Mouse (Mus musculus): ENCODE measurements around the gene Zbtb20.

The Zbtb20 gene

DNA sequence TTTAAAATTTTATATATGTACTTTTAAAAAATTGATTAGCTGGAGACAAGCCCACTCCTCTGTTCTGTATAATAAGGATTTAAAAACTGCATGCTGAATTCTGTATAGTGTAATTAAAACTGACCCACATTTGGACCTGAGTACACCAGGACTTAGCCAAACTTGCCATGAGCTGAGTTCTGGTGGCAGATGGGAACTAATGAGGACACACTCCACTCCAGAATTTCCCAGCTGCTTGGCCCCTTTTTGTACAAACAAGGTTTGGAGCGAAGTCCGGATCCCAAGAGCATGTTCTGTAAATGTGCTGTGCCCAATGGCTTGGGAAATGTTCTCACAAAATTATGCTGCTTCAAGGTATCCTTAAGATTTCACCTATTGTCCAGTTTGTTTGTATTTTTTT, 204.7 kb downstream of the Zbtb20 start:
- DNase-seq (ENCODE audit: low spot score in 2 of 2): no peak

DNA sequence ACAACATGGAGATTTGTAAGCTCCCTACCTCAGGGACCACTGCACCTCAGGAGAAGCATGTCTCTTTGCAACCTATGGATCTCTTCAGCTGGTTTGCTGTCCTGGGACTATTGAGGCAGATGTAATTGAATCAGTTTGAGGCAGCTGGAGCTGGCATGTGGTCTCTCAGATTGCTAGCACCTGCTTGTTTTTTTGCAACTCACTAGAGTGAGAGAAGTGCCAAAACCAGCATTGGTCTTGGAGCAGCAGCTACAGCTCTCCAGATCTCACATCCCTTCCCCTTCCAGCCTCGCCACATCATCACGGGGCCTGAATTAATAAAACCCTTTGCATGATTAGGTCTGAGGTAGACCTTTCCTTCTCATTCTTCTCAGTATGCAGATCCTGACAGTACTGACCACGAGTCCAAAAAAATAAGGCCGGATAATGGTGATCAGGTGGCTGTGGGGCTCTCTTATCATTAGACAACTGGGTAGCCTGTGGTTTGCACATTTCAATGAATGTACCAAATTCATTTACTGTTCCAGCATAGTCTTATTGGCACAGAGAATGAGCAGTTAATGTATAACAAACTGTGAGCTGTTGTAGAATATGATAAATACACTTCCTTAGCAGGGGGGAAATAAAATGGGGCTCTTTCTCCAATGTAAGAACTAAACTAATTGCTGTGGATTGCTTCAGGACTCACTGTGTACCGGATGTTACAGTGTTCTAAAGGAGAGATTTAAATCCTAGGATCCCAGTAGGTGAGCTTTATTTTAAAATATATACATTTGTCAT, 205.4 kb downstream of the Zbtb20 start:
- DNase-seq (ENCODE audit: low spot score in 2 of 2): no peak

DNA sequence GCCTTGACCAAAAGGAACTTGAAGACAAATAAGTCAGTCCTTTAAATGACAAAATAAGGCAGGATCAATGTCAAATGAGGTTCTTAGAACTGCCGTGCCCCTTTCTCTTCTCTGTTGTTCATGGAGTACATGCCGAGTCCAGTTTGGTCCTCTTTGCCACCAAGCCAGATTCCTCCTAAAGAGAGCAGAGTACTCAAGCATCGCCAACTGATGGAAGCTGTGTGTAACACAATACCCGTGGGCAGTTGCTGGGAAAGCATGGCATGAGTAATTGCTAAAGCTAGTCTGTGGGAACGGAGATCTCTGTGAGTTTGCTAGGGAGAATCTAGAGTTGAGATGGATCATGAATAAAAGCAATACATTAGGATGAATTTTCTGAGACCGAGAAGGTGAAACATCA, 206.3 kb downstream of the Zbtb20 start:
- DNase-seq (ENCODE audit: low spot score in 2 of 2): no peak

DNA sequence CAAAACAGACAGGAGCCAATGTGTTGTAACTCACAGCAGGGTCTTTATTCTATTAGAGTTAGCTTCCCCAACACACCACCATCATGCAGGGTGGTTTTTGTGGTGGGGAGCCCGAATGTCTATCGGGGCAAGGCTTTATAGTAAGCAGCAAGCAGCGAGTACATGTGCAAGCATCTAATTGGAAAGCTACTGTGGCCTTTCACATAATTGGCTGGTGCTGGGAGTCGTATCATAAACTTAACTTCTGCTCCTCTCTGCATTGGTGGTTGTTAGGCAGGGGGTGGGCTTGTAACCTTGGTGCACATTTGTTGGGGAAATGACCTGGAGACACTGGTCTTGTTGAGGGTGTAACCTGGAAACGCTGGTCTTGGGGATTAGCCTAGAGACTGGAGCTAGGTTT, 207.1 kb downstream of the Zbtb20 start:
- DNase-seq (ENCODE audit: low spot score in 2 of 2): no peak

DNA sequence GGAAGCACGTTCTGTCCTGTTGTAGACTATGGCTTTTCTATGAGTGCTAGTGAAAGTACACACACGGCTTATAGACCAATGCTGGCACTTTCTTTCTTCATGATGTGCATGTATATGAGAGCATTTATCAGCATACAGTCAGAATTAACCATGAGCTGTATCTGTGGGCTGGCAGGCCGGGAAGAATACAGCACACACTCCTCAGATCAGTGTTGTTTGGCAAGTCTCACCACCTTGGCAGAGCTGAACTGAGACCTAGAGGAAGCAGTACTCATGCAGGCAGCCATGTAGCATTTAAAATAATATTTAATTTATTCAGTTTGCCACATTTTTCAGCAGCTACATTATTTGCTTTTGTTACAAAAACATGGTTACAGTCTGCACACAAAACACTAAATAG, 214.5 kb downstream of the Zbtb20 start:
- DNase-seq (ENCODE audit: low spot score in 2 of 2): no peak

DNA sequence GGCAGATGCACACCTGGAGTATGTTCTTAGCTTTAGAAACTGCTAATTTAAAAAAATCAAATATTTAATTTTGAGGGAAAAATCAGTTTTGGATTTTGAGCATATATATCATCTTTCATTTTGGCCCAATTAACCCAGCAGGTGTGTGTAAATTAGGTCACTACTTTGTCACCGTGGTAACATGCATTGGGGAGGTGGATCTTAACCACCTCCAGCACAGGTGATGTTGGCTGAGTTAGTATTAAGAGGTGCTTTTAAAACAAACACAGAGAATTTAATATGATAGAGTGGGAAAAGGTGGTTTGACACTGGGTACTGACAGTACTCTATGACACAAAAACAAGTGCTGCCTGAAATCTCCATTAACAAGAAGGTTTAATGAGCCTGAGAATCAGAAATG, 218.5 kb downstream of the Zbtb20 start:
- DNase-seq (ENCODE audit: low spot score in 2 of 2): no peak

DNA sequence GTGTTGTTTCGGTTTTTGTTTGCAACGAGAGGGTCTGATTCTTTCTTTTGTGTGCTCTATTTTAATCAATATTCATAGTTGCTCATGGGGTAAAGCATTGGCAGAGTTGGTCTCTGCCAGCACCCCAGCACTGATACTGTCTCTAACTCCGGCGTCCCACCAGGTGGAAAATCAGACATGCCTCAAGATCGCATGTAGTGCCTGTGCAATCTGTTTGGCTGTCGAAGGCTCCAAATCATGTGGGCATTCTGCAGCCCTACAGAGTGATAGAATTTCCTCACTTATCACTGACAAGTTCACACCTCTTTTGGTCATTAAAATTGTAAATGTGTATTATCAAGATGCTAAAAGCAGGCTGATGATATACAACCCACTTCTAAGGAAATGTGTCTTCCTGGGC, 219.1 kb downstream of the Zbtb20 start:
- DNase-seq (ENCODE audit: low spot score in 2 of 2): no peak

DNA sequence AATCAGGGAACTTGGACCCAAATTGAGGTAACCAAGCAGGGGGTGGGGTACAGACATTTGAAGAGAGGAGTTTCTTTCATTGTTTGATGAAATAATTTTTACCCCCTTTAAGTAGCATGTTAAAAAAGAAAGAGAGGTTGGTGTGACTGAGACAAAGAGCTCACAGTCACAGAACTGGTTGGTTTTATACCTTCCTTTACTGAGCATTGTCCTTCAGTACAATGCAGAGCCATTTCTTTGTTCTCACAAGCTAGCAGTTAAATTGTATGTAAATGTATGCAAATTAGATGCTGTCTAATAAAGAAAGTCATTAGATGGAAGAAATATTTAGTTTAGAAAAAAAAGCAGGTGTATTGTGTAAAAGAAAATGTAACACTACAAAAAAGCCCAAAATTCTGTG, 220.4 kb downstream of the Zbtb20 start:
- no peak for DNase-seq (ENCODE audit: low spot score in 2 of 2)

DNA sequence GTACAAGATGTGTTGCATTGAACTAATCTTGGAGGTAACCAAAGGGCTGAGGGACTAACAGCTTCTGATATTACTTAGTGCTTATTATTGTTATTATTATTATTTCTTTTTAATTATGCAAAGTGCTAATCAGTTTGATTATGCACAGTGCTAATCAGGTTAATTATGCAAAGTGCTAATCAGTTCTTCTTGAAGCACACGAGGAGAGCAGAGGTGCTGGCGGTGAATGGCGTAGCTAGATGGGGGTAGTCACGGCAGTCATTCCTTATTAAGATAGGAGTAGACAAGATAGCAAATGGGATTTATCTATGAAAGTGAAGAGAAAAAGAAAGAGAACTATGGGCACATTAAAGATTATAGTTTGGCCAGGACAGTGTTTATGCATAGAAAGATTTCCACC, 222.5 kb downstream of the Zbtb20 start:
- DNase-seq (ENCODE audit: low spot score in 2 of 2): no peak

DNA sequence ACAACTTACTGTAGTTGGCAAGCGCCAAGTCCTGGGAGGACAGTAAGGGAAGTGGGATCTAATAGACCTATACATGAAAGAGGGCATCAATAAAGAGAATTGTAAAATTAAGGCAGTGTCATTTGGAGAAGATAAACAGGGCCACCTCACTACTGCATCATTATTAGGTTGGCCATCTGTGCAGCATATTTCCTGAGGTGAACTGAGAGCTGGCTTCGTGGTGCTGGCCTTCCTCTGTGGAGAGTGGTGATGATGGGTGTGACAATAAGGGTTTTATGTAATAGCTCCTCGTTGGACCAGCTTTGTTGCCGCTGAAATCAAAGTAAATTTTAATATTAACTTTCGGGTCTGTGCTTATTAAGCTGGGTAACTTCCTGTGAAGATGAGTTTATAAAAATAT, 223.0 kb downstream of the Zbtb20 start:
- DNase-seq (ENCODE audit: low spot score in 2 of 2): no peak

DNA sequence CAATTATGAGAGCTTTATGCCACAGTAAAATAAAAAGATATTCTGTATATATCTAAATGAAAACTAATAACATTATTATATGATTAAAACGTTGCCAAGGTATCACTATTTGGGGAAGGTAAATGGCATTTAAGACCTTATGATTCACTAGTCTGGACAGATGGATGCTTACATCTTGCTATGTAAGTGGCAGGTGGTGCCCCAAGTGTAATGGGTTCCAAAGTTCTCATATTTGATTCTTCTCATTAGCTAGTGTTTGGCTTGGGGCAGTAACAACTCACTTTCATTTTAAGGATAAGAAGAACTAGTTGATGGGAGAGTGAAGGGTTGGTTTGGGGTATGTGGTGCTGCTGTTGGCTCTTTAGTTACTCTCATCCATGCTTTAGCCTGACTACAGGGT, 235.6 kb downstream of the Zbtb20 start:
- no peak for DNase-seq (ENCODE audit: low spot score in 2 of 2)

DNA sequence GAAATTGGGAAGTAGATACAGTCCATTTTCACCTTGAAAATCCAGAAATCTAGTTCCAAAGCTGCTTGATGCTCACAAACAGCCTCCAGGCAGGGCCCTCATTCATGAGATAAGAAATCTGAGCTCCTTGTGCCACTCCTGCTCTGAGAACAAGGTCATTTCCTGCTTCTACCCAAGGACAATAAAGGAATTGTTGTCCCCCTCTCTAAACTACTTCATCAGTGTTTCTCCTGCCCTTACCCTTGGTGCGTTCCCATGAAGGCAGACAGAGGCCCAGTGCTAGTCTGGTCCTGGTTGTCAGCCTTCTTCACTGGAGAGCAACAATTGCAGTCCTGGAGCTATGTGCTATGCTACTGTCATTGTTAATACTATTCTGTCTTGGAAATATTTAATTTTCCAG, 238.3 kb downstream of the Zbtb20 start:
- DNase-seq (ENCODE audit: low spot score in 2 of 2): no peak

DNA sequence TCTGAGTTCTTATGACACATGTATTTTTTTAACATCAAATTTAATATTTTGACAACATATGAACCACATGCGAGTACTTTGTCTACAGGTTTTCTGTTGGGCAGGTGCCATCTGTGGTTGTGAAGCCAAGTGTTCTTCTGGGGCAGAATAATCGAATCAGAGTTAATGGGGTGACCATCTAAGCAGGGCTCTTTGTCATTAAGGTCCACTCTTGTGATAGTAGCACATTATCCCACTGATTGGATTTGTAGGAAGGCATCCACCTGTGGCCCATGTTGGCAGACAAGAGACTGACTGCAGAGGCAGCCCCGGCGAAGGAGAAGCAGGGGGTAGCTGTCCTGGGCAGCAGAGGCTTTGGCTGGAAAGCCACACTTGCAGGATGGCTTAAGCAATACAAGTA, 254.3 kb downstream of the Zbtb20 start:
- DNase-seq (ENCODE audit: low spot score in 2 of 2): no peak

DNA sequence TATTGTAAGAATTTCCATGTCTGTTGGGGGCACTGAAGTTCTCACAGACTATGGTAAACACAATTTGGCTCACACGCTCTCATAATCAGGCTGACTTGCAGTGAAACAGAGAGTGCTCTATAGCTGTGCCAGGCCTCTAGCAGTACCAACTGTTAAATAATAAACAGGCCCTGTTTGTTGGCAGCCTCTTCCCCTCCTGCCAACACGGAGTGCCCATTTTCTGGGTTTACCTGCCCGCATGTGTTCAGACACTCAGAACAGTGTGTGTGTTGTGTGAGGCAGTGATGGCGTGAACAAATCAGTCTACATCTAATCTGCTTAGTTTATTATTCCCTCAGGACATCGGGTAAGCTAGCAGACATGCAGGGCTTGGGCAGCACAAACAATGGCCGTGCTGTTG, 254.9 kb downstream of the Zbtb20 start:
- no peak for DNase-seq (ENCODE audit: low spot score in 2 of 2)

DNA sequence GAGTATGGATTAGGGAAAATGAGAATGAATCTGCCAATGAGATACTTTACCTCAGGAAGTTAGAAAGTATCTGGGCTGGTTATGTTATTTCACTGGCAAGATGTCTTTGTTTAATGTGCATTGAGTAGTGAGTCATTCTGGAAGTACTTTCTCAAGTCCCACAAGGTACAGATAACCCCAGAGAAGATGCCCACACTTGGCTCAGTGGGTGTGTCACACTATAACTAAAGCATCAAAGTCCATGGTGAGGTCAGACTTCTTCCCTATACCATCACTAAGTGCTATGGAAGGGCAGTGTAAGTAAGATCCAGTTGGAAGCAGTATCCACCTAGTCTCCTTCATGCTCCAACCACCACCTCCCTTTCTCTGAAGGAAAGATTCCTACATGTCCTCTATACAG, 255.4 kb downstream of the Zbtb20 start:
- no peak for DNase-seq (ENCODE audit: low spot score in 2 of 2)

DNA sequence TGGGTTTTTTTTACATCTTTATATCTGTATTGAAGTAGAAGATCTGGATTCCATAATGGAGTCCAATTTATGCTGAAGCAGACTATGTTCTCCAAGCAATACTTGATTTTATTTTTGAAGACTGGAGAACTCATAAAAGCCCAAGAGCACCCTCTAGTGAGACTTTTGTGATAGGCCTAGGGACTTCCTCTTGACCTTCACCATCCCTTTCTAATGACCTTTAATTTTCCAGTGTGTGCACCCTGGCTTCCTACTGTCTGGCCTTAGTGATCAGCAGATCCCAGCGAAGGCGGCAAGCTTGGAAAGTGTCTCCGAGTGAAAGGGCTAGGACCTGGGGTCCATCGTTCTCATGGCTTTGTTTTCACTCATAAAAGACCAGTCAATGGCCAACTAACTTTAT, 292.8 kb downstream of the Zbtb20 start:
- DNase-seq (ENCODE audit: low spot score in 2 of 2): no peak

DNA sequence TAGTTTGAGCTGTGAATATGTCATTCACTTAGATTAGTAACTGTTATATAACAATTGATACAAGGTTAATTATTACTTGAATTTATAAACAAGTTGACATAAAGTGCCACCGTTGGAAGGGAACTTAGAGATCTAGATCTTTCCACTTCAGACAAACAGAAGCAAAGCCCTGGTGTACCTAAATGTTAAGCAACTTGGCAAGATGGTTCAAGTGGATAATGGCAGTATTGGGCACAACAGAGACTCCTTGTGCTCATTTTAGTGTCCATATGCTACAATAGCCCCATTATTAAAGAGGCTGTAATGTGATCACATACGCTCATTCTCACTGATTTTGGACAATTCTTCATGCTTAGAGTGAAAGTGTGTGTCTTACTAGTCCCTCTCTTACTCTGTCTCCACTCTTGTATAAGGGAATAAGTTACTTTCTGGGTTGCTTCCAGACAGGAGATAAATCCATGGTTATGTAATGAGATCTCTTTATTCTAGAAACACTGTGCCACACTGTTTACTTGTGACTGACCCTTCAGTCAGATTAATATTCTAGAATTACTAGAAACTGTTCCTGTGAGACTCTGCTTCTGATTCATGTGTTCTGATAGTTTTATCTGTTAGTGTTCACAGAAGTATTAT, 293.7 kb downstream of the Zbtb20 start:
- DNase-seq (ENCODE audit: low spot score in 2 of 2): no peak

DNA sequence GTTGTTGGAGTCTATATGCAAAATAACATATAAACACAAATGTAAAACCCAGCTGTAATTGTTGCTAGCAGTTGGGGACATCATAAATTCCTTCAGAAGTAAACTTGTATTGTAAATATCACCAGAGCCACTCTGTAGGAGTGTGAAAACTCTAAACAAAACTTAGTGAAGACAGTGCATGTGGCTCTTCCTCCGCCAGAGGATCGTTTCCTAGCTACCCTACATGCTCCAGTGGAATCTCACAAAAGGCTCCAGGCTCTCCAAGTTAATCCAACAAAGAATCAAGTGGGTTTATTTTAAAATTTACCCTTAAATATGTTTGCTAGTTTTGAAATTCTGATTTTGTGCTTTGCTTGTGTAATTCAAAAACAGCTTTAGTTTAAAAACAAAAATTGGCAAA, 296.5 kb downstream of the Zbtb20 start:
- no peak for DNase-seq (ENCODE audit: low spot score in 2 of 2)

DNA sequence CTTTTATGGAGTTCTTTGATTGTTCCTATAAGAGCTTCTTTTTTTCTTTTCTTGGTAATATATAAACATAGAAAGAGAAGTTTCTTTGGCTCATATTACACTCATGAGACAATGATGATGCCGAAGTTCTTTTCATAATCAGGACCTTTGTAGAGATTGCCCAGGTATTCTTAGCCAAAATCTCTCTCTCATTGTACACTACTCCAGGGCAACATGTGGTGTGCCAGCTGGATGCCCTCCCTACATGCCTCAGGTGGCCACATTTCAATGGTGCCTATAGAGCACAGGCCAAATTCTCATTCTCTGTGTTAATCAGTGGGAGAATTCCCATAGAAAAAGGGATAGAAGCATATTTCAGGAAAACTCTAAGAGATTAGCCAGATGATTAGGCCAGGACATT, 297.2 kb downstream of the Zbtb20 start:
- no peak for DNase-seq (ENCODE audit: low spot score in 2 of 2)

DNA sequence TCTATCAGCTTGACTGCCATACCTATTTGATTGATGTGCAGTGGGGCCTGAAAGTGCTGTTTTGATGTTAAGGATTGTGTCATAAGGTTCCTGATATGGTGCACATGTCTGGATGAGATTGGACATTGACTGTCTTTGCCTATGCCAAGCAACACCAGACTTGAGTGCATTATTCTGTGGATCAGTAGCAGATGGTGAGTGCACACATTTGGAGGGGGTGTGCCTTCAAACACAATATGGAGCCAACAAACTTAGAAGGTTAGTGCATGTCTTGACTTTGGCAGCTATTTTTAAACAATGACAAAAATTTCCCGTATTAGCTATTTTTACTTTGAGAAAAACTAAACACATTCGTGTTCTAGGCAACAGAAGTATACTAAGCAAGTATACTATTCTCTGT, 299.1 kb downstream of the Zbtb20 start:
- DNase-seq (ENCODE audit: low spot score in 2 of 2): no peak

DNA sequence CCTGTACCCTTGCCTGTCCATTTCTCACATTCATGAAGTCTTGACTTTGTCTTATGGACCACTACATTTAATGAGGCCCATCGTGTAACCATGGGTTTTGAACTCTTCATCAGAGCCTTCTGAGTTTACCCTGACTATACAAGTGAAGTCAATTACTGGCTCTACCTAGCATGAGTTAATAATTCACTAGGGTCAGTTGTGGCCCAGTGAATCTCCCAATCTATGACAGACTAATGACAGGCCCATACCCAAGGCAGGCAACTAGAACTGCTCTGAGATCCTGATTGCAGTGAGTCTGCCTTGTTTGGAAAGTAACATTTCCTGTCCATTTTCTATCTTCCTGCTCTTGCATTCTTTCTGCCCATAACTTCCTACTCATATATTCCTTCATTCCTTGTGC, 305.4 kb downstream of the Zbtb20 start:
- no peak for DNase-seq (ENCODE audit: low spot score in 2 of 2)

DNA sequence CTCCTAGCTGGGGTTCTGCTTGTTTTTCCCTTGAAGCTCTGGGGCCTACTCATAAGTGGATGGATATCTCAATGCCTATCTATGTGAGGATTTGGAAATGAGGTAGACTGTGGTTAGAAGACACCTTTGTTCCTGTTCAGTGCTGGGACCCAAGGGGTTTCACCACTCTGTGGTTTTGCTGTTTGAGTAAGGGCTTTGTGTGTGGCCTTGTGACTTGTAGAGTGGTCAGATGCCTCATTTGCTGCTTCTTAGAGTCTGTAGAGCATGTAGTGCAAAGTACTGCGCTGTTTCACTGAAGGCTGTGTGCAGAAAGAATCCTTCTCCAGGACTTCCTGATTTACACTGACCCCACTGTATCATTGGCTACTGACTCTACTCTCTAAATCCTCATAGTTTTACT, 314.7 kb downstream of the Zbtb20 start:
- no peak for DNase-seq (ENCODE audit: low spot score in 2 of 2)

DNA sequence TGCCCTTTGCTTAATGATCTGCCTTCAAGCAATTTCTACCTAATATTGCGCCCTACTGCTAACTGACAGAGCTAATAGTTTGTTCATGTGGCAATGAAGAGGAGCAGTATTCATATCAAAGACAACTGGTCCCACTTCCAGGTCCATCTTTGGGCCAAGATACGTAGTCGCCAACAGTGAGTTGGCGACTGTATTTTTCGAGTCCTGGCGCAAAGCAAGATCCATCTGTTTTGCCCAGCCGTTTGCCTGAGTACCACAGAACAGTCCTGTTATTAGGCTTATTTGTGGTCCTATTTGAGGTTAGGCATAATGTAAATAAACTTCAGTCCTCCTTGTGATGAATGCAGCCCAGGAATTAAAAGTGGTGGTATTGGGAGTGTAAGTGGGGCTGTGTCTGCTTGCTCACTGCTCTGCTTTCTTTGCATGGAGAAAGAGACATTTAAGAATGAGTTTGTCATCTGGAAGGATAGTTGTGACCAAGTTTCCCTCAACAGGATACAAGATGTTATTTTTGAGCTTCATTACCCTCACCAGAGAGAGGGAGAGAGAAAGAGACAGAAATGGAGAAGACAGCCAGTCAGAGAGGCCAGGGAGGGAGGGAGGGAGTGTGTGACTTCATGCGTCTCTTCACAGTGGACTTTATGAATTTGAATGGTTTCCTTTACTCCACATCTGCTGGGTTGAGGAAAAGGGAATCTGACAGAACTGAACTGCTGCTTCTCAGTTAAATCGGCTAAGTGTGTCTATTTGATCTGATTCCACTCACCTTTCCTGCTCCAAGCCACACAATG, 315.6 kb downstream of the Zbtb20 start:
- DNase-seq (ENCODE audit: low spot score in 2 of 2): no peak

Measured in spleen, postnatal 10 days (tissue).